Mouse (Mus musculus) induced T-regulatory cell, adult 2 months (primary cell): ENCODE data around the gene Ces1c.
A peak's percentile ranks its signal among the peaks of the same experiment; 100 is the strongest.

ENCODE experiments used
- DNase-seq: peaks from one replicate; pipeline ENCODE4 v3.0.0-alpha.2; 2012; ENCODE audit warnings: low read depth

The Ces1c gene

GRCm38 (mm10) chr8:93131233-93131980 is at the start of gene Ces1c:
Gene Ces1c (minus strand): TSS chr8:93131283.
- DNase-seq = no peak

GRCm38 (mm10) chr8:93180581-93181129 is 49.6 kb upstream of the Ces1c start:
- DNase-seq = no peak

GRCm38 (mm10) chr8:93176593-93176992 is 45.5 kb upstream of the Ces1c start:
- no peak for DNase-seq

- no peak for DNase-seq
Measured at GRCm38 (mm10) chr8:93174554-93174953, 43.5 kb upstream of the Ces1c start.

- no peak for DNase-seq
Measured at GRCm38 (mm10) chr8:93171846-93172590, 40.9 kb upstream of the Ces1c start.

GRCm38 (mm10) chr8:93163363-93163762 is 32.3 kb upstream of the Ces1c start:
- DNase-seq = no peak

- DNase-seq = no peak
Measured at GRCm38 (mm10) chr8:93151401-93151800, 20.3 kb upstream of the Ces1c start.

- no peak for DNase-seq
Measured at GRCm38 (mm10) chr8:93147331-93147730, 16.2 kb upstream of the Ces1c start.

GRCm38 (mm10) chr8:93140696-93141095 is 9.6 kb upstream of the Ces1c start:
- peak; percentile 1 for DNase-seq

- peak; percentile 5 for DNase-seq
Measured at GRCm38 (mm10) chr8:93132196-93132595, 1.1 kb upstream of the Ces1c start.

GRCm38 (mm10) chr8:93126476-93126875 is 4.6 kb downstream of the Ces1c start:
- no peak for DNase-seq

GRCm38 (mm10) chr8:93122005-93122404 is 9.1 kb downstream of the Ces1c start:
- DNase-seq = no peak

GRCm38 (mm10) chr8:93095376-93095775 is 35.7 kb downstream of the Ces1c start:
- DNase-seq = peak; percentile 7

GRCm38 (mm10) chr8:93091324-93091723 is 39.8 kb downstream of the Ces1c start:
- DNase-seq = no peak

GRCm38 (mm10) chr8:93088686-93089122 is 42.4 kb downstream of the Ces1c start:
- no peak for DNase-seq

GRCm38 (mm10) chr8:93088193-93088592 is 42.9 kb downstream of the Ces1c start:
- no peak for DNase-seq

GRCm38 (mm10) chr8:93079887-93080286 is 51.2 kb downstream of the Ces1c start, which contains the start of gene Ces1b:
Gene Ces1b (minus strand): TSS chr8:93080017.
- DNase-seq = no peak

GRCm38 (mm10) chr8:93075251-93075650 is 55.8 kb downstream of the Ces1c start:
- no peak for DNase-seq

- DNase-seq = no peak
Measured at GRCm38 (mm10) chr8:93063416-93064117, 67.5 kb downstream of the Ces1c start.

GRCm38 (mm10) chr8:93059185-93059584 is 71.9 kb downstream of the Ces1c start:
- peak; percentile 6 for DNase-seq

GRCm38 (mm10) chr8:93055238-93055637 is 75.8 kb downstream of the Ces1c start:
- DNase-seq = no peak
